Mouse (Mus musculus) intestine, embryonic 16.5 days (tissue): Measurements from ENCODE around the gene Tarsl2. TPM values are rescaled to one million over a fixed set of nuclear protein-coding genes. Genes with fewer than 3 reads are reported as not detected.

Source experiments
- polyA plus RNA-seq: library from polyadenylated mRNA; unstranded; fragments of >200 nt; fragmentation: Nextera tagmentation; extraction: Ambion mirVana; gene quantifications from 2 replicates; pipeline ENCODE4 v1.2.1, GENCODE M21; 2015

The Tarsl2 gene
- polyA plus RNA-seq, 1 experiment from 2014 or later, result 5.9 TPM

Other genes with a start within 250 kb of the Tarsl2 start
- gene Tjp1, start 117.1 kb upstream of the Tarsl2 start, polyA plus RNA-seq, result 17.4 and 19.4 TPM in 2 replicates
- gene Tm2d3, start 46.3 kb downstream of the Tarsl2 start, polyA plus RNA-seq, result 78.0 and 87.3 TPM in 2 replicates
- gene Pcsk6, start 216.8 kb downstream of the Tarsl2 start, polyA plus RNA-seq, result 2.2 and 2.3 TPM in 2 replicates